Mouse (Mus musculus): Measurements from ENCODE around the gene Cdk8. TPM values are rescaled to one million over a fixed set of nuclear protein-coding genes. Genes with fewer than 3 reads are reported as not detected.
A peak's percentile ranks its signal among the peaks of the same experiment; 100 is the strongest.

The Cdk8 gene
- polyA plus RNA-seq, 1 experiment from 2014 or later = 20.4 TPM

DNA sequence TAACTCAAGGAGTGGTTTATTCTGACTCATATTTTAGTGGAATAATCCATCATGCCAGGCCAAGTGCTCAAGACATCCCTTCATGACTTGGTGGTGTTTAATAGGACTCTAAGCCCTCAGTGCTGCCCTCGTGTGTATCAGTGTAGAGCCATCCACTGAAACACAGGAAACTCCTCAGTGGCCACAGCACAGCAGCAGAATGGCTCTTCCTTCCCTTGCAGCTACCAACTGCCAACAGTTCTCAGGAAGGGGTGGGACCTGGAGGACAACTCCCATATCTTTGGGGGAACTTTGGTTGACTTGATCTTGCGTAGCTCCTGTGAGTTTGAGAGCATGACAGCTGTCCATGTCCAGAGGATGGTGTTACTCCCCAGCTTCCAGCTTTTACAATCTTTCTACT lies 27.1 kb upstream of the Cdk8 start:
- H3K9me3 ChIP-seq (replicated peaks) = 0 out of 2 replicates have a peak, but pooled peaks cover 2% of the 10 kb centered on the region
- WGBS (ENCODE audit: insufficient replicate concordance) = 50% methylated on average over 2 of the region's 2 CpGs
- H3K4me2 ChIP-seq = no peak overlapping the region
- no peaks in the 10 kb centered on the region for H3K27me3 ChIP-seq
- no peak overlapping the region for H3K27ac ChIP-seq
- H3K4me3 ChIP-seq (replicated peaks) = no peak overlapping the region
- H3K36me3 ChIP-seq = peaks cover 66% of the 10 kb centered on the region
- ATAC-seq (ENCODE audit: low read depth) (no peak), DNase-seq (no peak)
- no peak overlapping the region for H3K9ac ChIP-seq
- H3K4me1 ChIP-seq (replicated peaks) = no peaks in the 10 kb centered on the region

DNA sequence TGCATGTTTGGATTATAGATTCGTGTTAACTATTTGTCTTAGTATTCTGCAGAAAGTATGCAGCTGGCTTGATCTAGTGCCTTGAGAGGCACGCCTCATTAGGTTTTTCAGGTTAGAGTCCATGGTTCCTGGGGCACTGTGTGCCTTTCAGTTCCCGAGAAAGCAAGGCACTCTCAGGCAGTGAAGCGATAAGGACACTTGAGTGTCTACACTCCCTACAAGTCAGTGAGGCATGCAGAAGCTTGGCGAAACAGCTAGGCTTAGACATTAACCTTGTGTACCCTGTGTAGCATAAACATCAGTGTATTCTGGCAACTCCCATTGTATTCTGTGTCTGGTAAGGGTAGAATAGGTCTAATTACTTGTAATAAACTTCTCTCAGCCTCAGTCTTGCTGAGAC lies 25.5 kb upstream of the Cdk8 start:
- DNase-seq = no peak
- H3K4me3 ChIP-seq (replicated peaks) = no peak overlapping the region
- H3K27ac ChIP-seq = no peak overlapping the region
- no peaks in the 10 kb centered on the region for H3K27me3 ChIP-seq
- no peak overlapping the region for H3K9ac ChIP-seq
- H3K36me3 ChIP-seq = peaks cover 77% of the 10 kb centered on the region
- WGBS (ENCODE audit: insufficient replicate concordance) = 82% methylated on average over 5 of the region's 5 CpGs
- H3K4me1 ChIP-seq (replicated peaks) = no peaks in the 10 kb centered on the region
- no peak overlapping the region for H3K4me2 ChIP-seq
- 0 out of 2 replicates have a peak, but pooled peaks cover 2% of the 10 kb centered on the region for H3K9me3 ChIP-seq (replicated peaks)
- no peak for ATAC-seq (ENCODE audit: low read depth)

DNA sequence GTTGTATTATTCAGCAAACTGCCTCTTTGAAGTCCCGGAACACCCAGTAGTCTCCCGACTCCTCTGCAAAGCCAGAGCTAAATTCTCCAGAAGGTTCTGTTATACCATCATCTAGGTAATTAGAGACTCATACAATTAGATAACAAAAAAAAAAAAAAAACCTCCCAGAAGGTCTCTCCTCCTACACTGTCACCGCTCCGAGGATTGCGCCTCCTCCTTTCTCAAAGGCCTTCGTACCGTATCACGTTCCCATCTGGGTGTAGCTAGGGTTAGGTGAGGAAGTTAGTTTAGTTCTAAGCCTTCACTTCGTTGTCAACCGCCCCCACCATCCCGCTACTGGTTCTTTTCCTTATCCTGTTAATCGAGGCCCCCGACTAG lies 10.5 kb upstream of the Cdk8 start:
- no peaks in the 10 kb centered on the region for H3K27me3 ChIP-seq
- ATAC-seq (ENCODE audit: low read depth) = peak; percentile 81
- H3K27ac ChIP-seq = peak overlapping the region; percentile 99
- DNase-seq = no peak
- no peaks in the 10 kb centered on the region for H3K9me3 ChIP-seq (replicated peaks)
- H3K36me3 ChIP-seq = peaks cover 38% of the 10 kb centered on the region
- H3K4me1 ChIP-seq (replicated peaks) = peaks cover 25% of the 10 kb centered on the region
- peak overlapping the region; percentile 78 for H3K4me2 ChIP-seq
- peak overlapping the region; percentile 78 for H3K4me3 ChIP-seq (replicated peaks)
- H3K9ac ChIP-seq = peak overlapping the region; percentile 90
- whole genome bisulfite sequencing (ENCODE audit: insufficient replicate concordance) = 7% methylated on average over 13 of the region's 13 CpGs

DNA sequence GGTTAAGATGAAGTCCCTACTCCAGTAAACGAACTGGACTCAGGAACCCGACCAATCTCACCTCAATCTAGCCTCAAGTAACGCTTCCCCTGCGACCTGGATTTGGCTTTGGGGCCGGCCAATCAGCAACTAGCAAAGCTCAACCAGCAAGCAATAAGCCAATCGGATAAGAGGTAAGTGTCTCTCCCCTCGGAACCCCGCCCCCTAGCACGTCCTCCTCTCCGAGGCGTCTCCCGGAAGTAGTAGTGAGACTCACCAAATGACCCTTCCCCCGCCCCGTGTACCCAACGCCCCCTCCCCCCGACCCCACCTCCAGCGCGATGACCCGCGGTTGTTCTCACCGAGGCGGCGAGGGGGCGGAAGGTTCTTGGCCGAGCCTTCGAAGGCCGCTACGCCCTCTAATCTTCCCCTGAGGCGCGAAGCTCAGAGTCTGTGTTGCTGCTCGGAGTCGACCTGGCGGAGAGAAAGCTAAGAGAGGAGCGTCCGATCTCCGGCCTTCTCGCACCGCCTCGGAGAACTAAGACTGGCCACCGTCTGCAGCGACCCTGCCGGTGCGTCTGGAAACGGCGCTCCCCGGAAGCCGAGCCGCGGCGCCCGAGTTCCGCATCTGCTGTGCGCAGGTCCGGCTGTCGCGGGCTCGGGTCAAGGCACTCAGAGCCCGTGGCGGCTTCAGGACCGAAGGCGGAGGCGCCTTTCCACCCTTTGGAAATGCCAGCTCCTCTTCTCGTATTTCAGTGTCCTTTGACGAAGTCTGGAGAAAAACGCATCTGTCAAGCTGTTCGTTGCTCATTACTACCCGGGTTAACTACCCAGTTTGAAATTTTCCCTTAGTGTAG lies 9.9 kb upstream of the Cdk8 start, which contains the start of gene Rnf6:
Gene Rnf6, minus strand, starts transcription at position 677 of the 836 bp plus-strand sequence.
- peak; percentile 95 for DNase-seq
- WGBS (ENCODE audit: insufficient replicate concordance) = under 1% methylated on average over 67 of the region's 67 CpGs
- H3K9ac ChIP-seq = peak within 1 kb of the TSS; percentile 90
- peaks cover 32% of the 10 kb centered on the region for H3K36me3 ChIP-seq
- no peaks in the 10 kb centered on the region for H3K9me3 ChIP-seq (replicated peaks)
- peak; percentile 98 for ATAC-seq (ENCODE audit: low read depth)
- peak within 1 kb of the TSS; percentile 78 for H3K4me2 ChIP-seq
- H3K4me3 ChIP-seq (replicated peaks) = peak within 1 kb of the TSS; percentile 78
- H3K4me1 ChIP-seq (replicated peaks) = peaks cover 25% of the 10 kb centered on the region
- H3K27ac ChIP-seq = peak within 1 kb of the TSS; percentile 99
- H3K27me3 ChIP-seq = no peaks in the 10 kb centered on the region

DNA sequence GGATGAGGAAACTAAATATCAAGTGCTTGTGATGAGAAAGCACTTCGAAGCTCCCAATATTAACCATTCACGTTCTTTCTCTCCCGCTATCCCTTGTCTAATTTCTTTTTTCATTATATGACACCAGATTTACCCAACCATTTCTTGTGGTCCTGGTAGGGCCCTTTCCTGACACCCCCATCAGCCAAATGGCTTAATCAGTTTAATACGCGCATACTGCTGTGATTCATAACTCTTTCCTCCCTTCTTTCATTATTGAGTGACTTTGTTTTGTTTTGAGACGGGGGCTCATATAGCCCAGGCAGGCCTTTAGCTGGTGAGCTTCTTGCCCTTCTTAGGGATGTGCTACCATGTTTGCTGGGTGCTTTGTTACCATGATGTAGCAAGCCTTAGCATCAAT lies 9.3 kb upstream of the Cdk8 start:
- DNase-seq = no peak
- no peak for ATAC-seq (ENCODE audit: low read depth)
- peak overlapping the region; percentile 99 for H3K27ac ChIP-seq
- WGBS (ENCODE audit: insufficient replicate concordance) = 32% methylated on average over 6 of the region's 6 CpGs
- H3K36me3 ChIP-seq = peaks cover 26% of the 10 kb centered on the region
- H3K4me1 ChIP-seq (replicated peaks) = peaks cover 25% of the 10 kb centered on the region
- peak overlapping the region; percentile 90 for H3K9ac ChIP-seq
- H3K4me2 ChIP-seq = peak overlapping the region; percentile 78
- no peaks in the 10 kb centered on the region for H3K27me3 ChIP-seq
- peak overlapping the region; percentile 78 for H3K4me3 ChIP-seq (replicated peaks)
- no peaks in the 10 kb centered on the region for H3K9me3 ChIP-seq (replicated peaks)

DNA sequence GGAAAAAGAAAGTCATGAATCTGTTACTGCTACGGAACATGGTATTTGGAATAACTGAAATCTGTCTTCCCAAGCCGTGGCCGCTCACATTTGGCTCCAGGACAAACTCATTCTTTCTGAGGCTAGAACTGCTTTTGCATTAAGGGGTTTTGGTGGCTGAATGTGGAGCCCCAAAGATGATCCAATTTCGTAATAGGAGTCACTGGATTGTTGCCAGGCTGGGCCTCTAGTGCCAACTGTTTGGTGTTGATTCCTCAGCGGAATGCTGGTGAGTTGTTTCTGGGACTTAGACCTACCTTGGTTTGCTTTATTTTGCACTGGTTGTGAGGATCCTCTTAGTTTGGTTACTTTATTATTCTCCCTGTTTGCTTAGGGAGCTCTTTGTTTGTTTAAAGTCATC lies 7.2 kb upstream of the Cdk8 start:
- no peak overlapping the region for H3K4me3 ChIP-seq (replicated peaks)
- 0 out of 2 replicates have a peak overlapping the region, but pooled peaks have one; percentile 3 for H3K4me2 ChIP-seq
- DNase-seq (no peak), ATAC-seq (ENCODE audit: low read depth) (no peak)
- no peaks in the 10 kb centered on the region for H3K9me3 ChIP-seq (replicated peaks)
- H3K27ac ChIP-seq = 0 out of 2 replicates have a peak overlapping the region, but pooled peaks have one; percentile 23
- peaks cover 25% of the 10 kb centered on the region for H3K4me1 ChIP-seq (replicated peaks)
- WGBS (ENCODE audit: insufficient replicate concordance) = 71% methylated on average over 5 of the region's 5 CpGs
- H3K9ac ChIP-seq = no peak overlapping the region
- H3K36me3 ChIP-seq = peaks cover 10% of the 10 kb centered on the region
- H3K27me3 ChIP-seq = no peaks in the 10 kb centered on the region

DNA sequence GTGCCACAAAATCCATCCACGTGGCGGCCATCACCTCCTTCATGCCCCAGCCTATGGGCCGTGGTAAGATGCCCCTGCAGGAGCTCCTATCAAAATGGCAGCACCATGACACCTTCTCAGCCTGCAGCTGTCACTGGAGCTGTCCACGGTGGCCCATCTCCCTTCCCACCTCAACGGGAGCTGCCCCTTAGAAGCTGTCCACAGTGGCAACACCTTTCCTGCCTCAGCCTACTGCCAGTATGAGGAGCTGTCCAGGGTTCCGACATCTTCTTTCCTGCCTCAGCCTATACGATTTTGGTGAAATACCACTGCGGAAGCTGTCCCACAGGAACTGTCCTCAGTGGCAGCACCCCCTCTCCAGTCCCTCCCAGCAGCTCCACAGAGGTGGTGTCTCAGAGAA lies 3.5 kb upstream of the Cdk8 start:
- no peaks in the 10 kb centered on the region for H3K9me3 ChIP-seq (replicated peaks)
- WGBS (ENCODE audit: insufficient replicate concordance) = 67% methylated on average over 8 of the region's 8 CpGs
- H3K4me3 ChIP-seq (replicated peaks) = no peak overlapping the region
- no peak overlapping the region for H3K4me2 ChIP-seq
- H3K36me3 ChIP-seq = no peaks in the 10 kb centered on the region
- no peak for DNase-seq
- H3K27me3 ChIP-seq = no peaks in the 10 kb centered on the region
- H3K4me1 ChIP-seq (replicated peaks) = peaks cover 13% of the 10 kb centered on the region
- no peak for ATAC-seq (ENCODE audit: low read depth)
- H3K27ac ChIP-seq = no peak overlapping the region
- no peak overlapping the region for H3K9ac ChIP-seq

DNA sequence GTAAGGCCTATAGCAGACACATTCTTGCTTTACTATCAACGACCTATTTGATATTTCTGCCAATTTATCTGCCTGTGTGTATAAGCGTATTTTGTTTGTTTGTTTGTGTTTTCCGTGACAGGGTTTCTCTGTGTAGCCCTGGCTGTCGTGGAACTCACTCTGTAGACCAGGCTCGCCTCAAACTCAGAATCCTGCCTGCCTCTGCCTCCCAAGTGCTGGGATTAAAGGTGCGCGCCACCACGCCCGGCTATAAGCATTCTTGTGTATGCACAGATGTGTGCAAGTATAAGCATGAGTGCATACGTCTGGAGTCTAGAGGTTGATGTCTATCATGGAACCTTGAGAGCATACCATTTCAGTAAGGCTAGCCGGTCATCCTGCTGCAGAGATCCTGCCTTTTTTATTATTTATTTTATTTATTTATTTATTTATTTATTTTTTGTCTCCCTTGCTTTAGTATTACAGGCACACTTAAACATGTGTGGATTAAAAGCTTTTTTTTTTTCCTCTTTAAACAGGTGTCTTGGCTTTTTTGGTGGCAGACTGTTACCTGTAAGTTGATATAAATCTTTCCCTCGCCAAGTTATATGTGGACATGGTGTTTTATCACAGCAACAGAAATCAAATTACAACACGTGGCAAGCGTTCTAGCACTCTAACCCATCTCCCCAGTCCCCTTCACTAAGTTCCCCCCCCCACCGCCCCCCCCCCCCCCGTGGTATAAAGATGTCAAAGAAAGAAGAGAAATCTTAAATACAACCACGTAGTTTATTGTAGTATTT lies 970 bp upstream of the Cdk8 start:
- DNase-seq = no peak
- 50% methylated on average over 17 of the region's 17 CpGs for WGBS (ENCODE audit: insufficient replicate concordance)
- H3K36me3 ChIP-seq = no peaks in the 10 kb centered on the region

DNA sequence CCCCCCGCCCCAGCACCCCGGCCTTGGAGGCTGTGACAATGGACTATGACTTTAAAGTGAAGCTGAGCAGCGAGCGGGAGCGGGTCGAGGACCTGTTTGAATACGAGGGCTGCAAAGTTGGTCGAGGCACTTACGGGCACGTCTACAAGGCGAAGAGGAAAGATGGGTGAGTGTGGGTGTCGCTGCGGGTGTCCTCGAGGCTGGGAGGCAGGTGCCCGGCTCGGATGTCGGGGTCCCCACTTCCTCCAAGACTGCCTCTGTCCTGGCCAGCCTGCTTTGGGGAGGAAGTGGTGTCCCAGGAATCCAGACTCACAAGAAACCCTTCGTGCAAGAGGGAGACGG lies 596 bp downstream of the Cdk8 start:
- 0% methylated on average over 19 of the region's 19 CpGs for WGBS (ENCODE audit: insufficient replicate concordance)
- Histone ChIP-seq H3K4me1 (replicated peaks) (peaks cover 49% of the 10 kb centered on the region), H3K4me3 (replicated peaks) (peak overlapping the region; percentile 91), H3K9ac (peak overlapping the region; percentile 95), H3K4me2 (peak overlapping the region; percentile 83), H3K36me3 (peaks cover 9% of the 10 kb centered on the region), H3K9me3 (replicated peaks) (no peaks in the 10 kb centered on the region), H3K27ac (peak overlapping the region; percentile 92), H3K27me3 (no peaks in the 10 kb centered on the region)
- peak; percentile 34 for ATAC-seq (ENCODE audit: low read depth)
- DNase-seq = peak; percentile 21

More for the DNA sequence above, 970 bp upstream of the Cdk8 start:
- Histone ChIP-seq H3K4me3 (replicated peaks) (peak overlapping the region; percentile 91), H3K9me3 (replicated peaks) (no peaks in the 10 kb centered on the region), H3K4me1 (replicated peaks) (peaks cover 34% of the 10 kb centered on the region), H3K4me2 (peak overlapping the region; percentile 83), H3K27me3 (no peaks in the 10 kb centered on the region), H3K27ac (peak overlapping the region; percentile 92), H3K9ac (peak overlapping the region; percentile 95)
- ATAC-seq (ENCODE audit: low read depth) = no peak

DNA sequence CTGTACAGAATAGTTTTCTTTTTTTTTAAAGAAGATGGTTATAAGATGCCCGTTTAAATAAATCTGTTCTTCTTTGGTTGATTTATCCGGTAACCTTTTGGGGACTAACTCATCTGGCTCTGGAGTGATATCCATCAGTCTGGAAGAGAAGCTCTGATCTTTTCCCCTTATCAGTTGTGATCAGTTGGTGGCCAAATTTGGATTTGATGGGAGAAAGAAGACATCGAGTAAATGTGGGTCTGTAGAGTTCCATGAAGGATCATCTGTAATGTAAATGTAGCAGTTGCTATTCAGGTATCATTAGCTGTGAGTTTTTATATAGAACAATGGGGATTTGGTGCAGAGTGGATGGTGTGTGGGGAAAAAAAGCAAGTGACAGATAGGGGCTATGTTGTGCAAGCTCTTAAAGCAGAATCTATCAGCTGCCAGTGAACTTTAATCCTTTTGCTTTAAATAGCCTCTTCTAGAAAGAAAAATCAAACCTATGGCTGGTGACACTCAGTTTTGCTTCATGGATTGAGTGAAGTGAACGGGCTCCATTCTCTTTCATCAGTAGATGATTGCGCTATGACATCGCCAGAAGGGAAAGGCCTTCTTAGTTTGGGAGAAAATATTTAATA lies 1.1 kb downstream of the Cdk8 start:
- H3K4me1 ChIP-seq (replicated peaks) = peaks cover 55% of the 10 kb centered on the region

DNA sequence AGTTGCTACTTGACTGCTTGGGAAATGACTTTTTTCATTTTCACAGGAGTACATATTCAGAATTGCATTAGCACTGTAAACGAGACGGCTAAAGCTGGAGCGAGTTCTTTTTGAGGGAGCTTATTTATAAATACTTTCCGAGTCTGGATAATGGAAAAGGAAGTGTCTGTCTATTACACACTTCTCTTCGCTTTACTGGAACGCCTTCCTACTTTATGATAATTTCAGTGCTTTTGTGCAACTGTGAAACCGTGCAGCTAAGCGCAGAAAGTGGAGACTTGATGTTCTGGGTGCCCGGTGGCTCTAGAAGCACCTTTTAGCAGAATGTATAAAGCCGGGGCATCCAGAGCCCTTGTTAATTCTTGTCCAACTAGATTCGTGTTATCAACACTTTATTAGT lies 1.8 kb downstream of the Cdk8 start:
- peak overlapping the region; percentile 91 for H3K4me3 ChIP-seq (replicated peaks)
- peak overlapping the region; percentile 83 for H3K4me2 ChIP-seq
- H3K9ac ChIP-seq = peak overlapping the region; percentile 95
- ATAC-seq (ENCODE audit: low read depth) (no peak), DNase-seq (no peak)
- 52% methylated on average over 11 of the region's 11 CpGs for WGBS (ENCODE audit: insufficient replicate concordance)
- H3K9me3 ChIP-seq (replicated peaks) = no peaks in the 10 kb centered on the region
- H3K36me3 ChIP-seq = peaks cover 15% of the 10 kb centered on the region
- peak overlapping the region; percentile 92 for H3K27ac ChIP-seq
- H3K27me3 ChIP-seq = no peaks in the 10 kb centered on the region
- H3K4me1 ChIP-seq (replicated peaks) = peaks cover 61% of the 10 kb centered on the region

More for the DNA sequence above, 1.1 kb downstream of the Cdk8 start:
- peak overlapping the region; percentile 92 for H3K27ac ChIP-seq
- no peaks in the 10 kb centered on the region for H3K9me3 ChIP-seq (replicated peaks)
- no peak for ATAC-seq (ENCODE audit: low read depth)
- peaks cover 13% of the 10 kb centered on the region for H3K36me3 ChIP-seq
- peak overlapping the region; percentile 83 for H3K4me2 ChIP-seq
- DNase-seq = no peak
- peak overlapping the region; percentile 95 for H3K9ac ChIP-seq
- 29% methylated on average over 6 of the region's 6 CpGs for WGBS (ENCODE audit: insufficient replicate concordance)
- peak overlapping the region; percentile 91 for H3K4me3 ChIP-seq (replicated peaks)
- no peaks in the 10 kb centered on the region for H3K27me3 ChIP-seq
